Mouse (Mus musculus): Measurements from ENCODE around the gene Tmf1. TPM values are rescaled to one million over a fixed set of nuclear protein-coding genes. Genes with fewer than 3 reads are reported as not detected.
A peak's percentile ranks its signal among the peaks of the same experiment; 100 is the strongest.

The Tmf1 gene
- total and polyA plus RNA-seq, 2 experiments from 2014 or later, result 32.7 to 41.3 TPM

GRCm38 (mm10) chr6:97210191-97210961, 31.5 kb upstream of the Tmf1 start, which contains the start of gene Arl6ip5:
TSS of gene Arl6ip5 (plus strand) at chr6:97210689.
- peak; percentile 88 for ATAC-seq
- H3K4me2 ChIP-seq (ENCODE audit: low read depth), result peak within 1 kb of the TSS; percentile 82
- no peaks in the 10 kb centered on the region for H3K9me3 ChIP-seq (ENCODE audit: low read length)
- peaks cover 13% of the 10 kb centered on the region; the same call in 1 of the 2 replicates for H3K4me1 ChIP-seq (ENCODE audit: insufficient read depth)
- peaks cover 5% of the 10 kb centered on the region for H3K36me3 ChIP-seq (ENCODE audit: insufficient read depth)
- peak within 1 kb of the TSS; percentile 61 for H3K4me3 ChIP-seq (ENCODE audit: low read depth, low read length)
- TF ChIP-seq CTCF (IDR thresholded peaks at IDR 0.05; ENCODE audit: low read depth), result 0 out of 2 replicates have a peak, but pooled peaks have one; percentile 11
- DNase-seq, result peak; percentile 94
- H3K27ac ChIP-seq (ENCODE audit: low read depth, low read length), result peak within 1 kb of the TSS; percentile 17; the same call in 1 of the 2 replicates
- H3K9ac ChIP-seq, result peak within 1 kb of the TSS; percentile 62
- H3K27me3 ChIP-seq (ENCODE audit: insufficient read depth, low read length), result no peaks in the 10 kb centered on the region
- 8% methylated on average over 32 of the region's 32 CpGs for WGBS

GRCm38 (mm10) chr6:97209751-97210150, 30.8 kb upstream of the Tmf1 start:
- 88% methylated on average over 4 of the region's 4 CpGs for WGBS
- no peak for DNase-seq
- Histone ChIP-seq H3K9me3 (ENCODE audit: low read length) (no peaks in the 10 kb centered on the region), H3K27me3 (ENCODE audit: insufficient read depth, low read length) (no peaks in the 10 kb centered on the region), H3K4me3 (ENCODE audit: low read depth, low read length) (no peak overlapping the region), H3K36me3 (ENCODE audit: insufficient read depth) (no peaks in the 10 kb centered on the region), H3K9ac (no peak overlapping the region), H3K27ac (ENCODE audit: low read depth, low read length) (no peak overlapping the region), H3K4me2 (ENCODE audit: low read depth) (no peak overlapping the region), H3K4me1 (ENCODE audit: insufficient read depth) (peaks cover 13% of the 10 kb centered on the region; the same call in 1 of the 2 replicates)
- no peak for ATAC-seq
- TF ChIP-seq CTCF (IDR thresholded peaks at IDR 0.05; ENCODE audit: low read depth), result no peak

GRCm38 (mm10) chr6:97209201-97209600, 30.3 kb upstream of the Tmf1 start:
- H3K4me1 ChIP-seq (ENCODE audit: insufficient read depth), result peaks cover 16% of the 10 kb centered on the region; the same call in 1 of the 2 replicates
- DNase-seq (no peak), ATAC-seq (no peak)
- H3K9me3 ChIP-seq (ENCODE audit: low read length), result no peaks in the 10 kb centered on the region
- H3K27ac ChIP-seq (ENCODE audit: low read depth, low read length), result no peak overlapping the region
- TF ChIP-seq CTCF (IDR thresholded peaks at IDR 0.05; ENCODE audit: low read depth), result no peak
- no peak overlapping the region for H3K4me3 ChIP-seq (ENCODE audit: low read depth, low read length)
- H3K36me3 ChIP-seq (ENCODE audit: insufficient read depth), result no peaks in the 10 kb centered on the region
- WGBS, result 50% methylated on average over 3 of the region's 3 CpGs
- no peaks in the 10 kb centered on the region for H3K27me3 ChIP-seq (ENCODE audit: insufficient read depth, low read length)
- H3K9ac ChIP-seq, result no peak overlapping the region
- H3K4me2 ChIP-seq (ENCODE audit: low read depth), result no peak overlapping the region

GRCm38 (mm10) chr6:97208406-97208805, 29.5 kb upstream of the Tmf1 start:
- Histone ChIP-seq H3K27ac (ENCODE audit: low read depth, low read length) (no peak overlapping the region), H3K9ac (no peak overlapping the region), H3K4me1 (ENCODE audit: insufficient read depth) (peaks cover 17% of the 10 kb centered on the region; the same call in 1 of the 2 replicates), H3K36me3 (ENCODE audit: insufficient read depth) (no peaks in the 10 kb centered on the region), H3K4me3 (ENCODE audit: low read depth, low read length) (no peak overlapping the region), H3K27me3 (ENCODE audit: insufficient read depth, low read length) (no peaks in the 10 kb centered on the region), H3K4me2 (ENCODE audit: low read depth) (no peak overlapping the region), H3K9me3 (ENCODE audit: low read length) (no peaks in the 10 kb centered on the region)
- no peak for DNase-seq
- no peak for TF ChIP-seq CTCF (IDR thresholded peaks at IDR 0.05; ENCODE audit: low read depth)
- ATAC-seq, result no peak
- WGBS, result 31% methylated on average over 3 of the region's 3 CpGs

GRCm38 (mm10) chr6:97207085-97207484, 28.2 kb upstream of the Tmf1 start:
- 85% methylated on average over 4 of the region's 4 CpGs for WGBS
- Histone ChIP-seq H3K27me3 (ENCODE audit: insufficient read depth, low read length) (no peaks in the 10 kb centered on the region), H3K36me3 (ENCODE audit: insufficient read depth) (no peaks in the 10 kb centered on the region), H3K27ac (ENCODE audit: low read depth, low read length) (no peak overlapping the region), H3K4me1 (ENCODE audit: insufficient read depth) (peaks cover 13% of the 10 kb centered on the region; the same call in 1 of the 2 replicates), H3K9ac (no peak overlapping the region), H3K4me2 (ENCODE audit: low read depth) (no peak overlapping the region), H3K4me3 (ENCODE audit: low read depth, low read length) (no peak overlapping the region), H3K9me3 (ENCODE audit: low read length) (no peaks in the 10 kb centered on the region)
- DNase-seq (no peak), ATAC-seq (no peak)
- TF ChIP-seq CTCF (IDR thresholded peaks at IDR 0.05; ENCODE audit: low read depth), result no peak

GRCm38 (mm10) chr6:97205439-97205885, 26.5 kb upstream of the Tmf1 start, which contains the start of gene Uba3:
TSS of gene Uba3 (minus strand) at chr6:97205647.
- H3K4me2 ChIP-seq (ENCODE audit: low read depth), result peak within 1 kb of the TSS; percentile 78
- DNase-seq (peak; percentile 98), ATAC-seq (peak; percentile 98)
- no peaks in the 10 kb centered on the region for H3K9me3 ChIP-seq (ENCODE audit: low read length)
- 3% methylated on average over 38 of the region's 38 CpGs for WGBS
- no peaks in the 10 kb centered on the region for H3K27me3 ChIP-seq (ENCODE audit: insufficient read depth, low read length)
- peaks cover 3% of the 10 kb centered on the region; the same call in 1 of the 2 replicates for H3K36me3 ChIP-seq (ENCODE audit: insufficient read depth)
- peak within 1 kb of the TSS; percentile 83 for H3K27ac ChIP-seq (ENCODE audit: low read depth, low read length)
- peak within 1 kb of the TSS; percentile 64 for H3K4me3 ChIP-seq (ENCODE audit: low read depth, low read length)
- H3K4me1 ChIP-seq (ENCODE audit: insufficient read depth), result peaks cover 8% of the 10 kb centered on the region; the same call in 1 of the 2 replicates
- TF ChIP-seq CTCF (IDR thresholded peaks at IDR 0.05; ENCODE audit: low read depth), result no peak
- H3K9ac ChIP-seq, result peak within 1 kb of the TSS; percentile 75

GRCm38 (mm10) chr6:97204952-97205351, 26.0 kb upstream of the Tmf1 start:
- under 1% methylated on average over 16 of the region's 16 CpGs for WGBS
- TF ChIP-seq CTCF (IDR thresholded peaks at IDR 0.05; ENCODE audit: low read depth), result no peak
- Histone ChIP-seq H3K4me1 (ENCODE audit: insufficient read depth) (peaks cover 8% of the 10 kb centered on the region; the same call in 1 of the 2 replicates), H3K27me3 (ENCODE audit: insufficient read depth, low read length) (no peaks in the 10 kb centered on the region), H3K4me3 (ENCODE audit: low read depth, low read length) (peak overlapping the region; percentile 64), H3K4me2 (ENCODE audit: low read depth) (peak overlapping the region; percentile 78), H3K36me3 (ENCODE audit: insufficient read depth) (peaks cover 3% of the 10 kb centered on the region; the same call in 1 of the 2 replicates), H3K9me3 (ENCODE audit: low read length) (no peaks in the 10 kb centered on the region), H3K27ac (ENCODE audit: low read depth, low read length) (peak overlapping the region; percentile 83), H3K9ac (peak overlapping the region; percentile 75)
- DNase-seq (no peak), ATAC-seq (peak; percentile 14)
